Mouse (Mus musculus) liver, embryonic 11.5 days (tissue): ENCODE results near the gene a. TPM values are rescaled to one million over a fixed set of nuclear protein-coding genes. Genes with fewer than 3 reads are reported as not detected.

ENCODE experiments used
- ATAC-seq: fragments of 200-750 bp; cut with Nextera tagmentation; replicated peaks from 2 replicates; pipeline ENCODE4 v1.8.0; 2017; ENCODE audit warnings: moderate number of reproducible peaks, mild to moderate bottlenecking, moderate TSS enrichment, moderate library complexity; ENCODE audit not compliant: low FRiP score
- DNase-seq: peaks from one replicate; pipeline ENCODE4 v3.0.0-alpha.2; 2017; ENCODE audit warnings: low spot score
- H3K27ac ChIP-seq: fragments of 300-500 bp; sonication (generic); 2 replicates; pipeline ENCODE4 v1.5.1; 2014; ENCODE audit warnings: mild to moderate bottlenecking, low read depth, low read length, control low read depth
- H3K27me3 ChIP-seq: fragments of 300-500 bp; sonication (generic); replicated peaks from 2 replicates; pipeline ENCODE4 v1.6.1; 2014; ENCODE audit warnings: low read length, mixed read lengths; ENCODE audit not compliant: control insufficient read depth, insufficient read depth
- H3K36me3 ChIP-seq: fragments of 300-500 bp; sonication (generic); 2 replicates; pipeline ENCODE4 v1.6.1; 2014; ENCODE audit warnings: mild to moderate bottlenecking, low read length, moderate library complexity, mixed read lengths; ENCODE audit not compliant: control insufficient read depth, insufficient read depth
- H3K4me1 ChIP-seq: fragments of 300-500 bp; sonication (generic); replicated peaks from 2 replicates; pipeline ENCODE4 v1.6.1; 2014; ENCODE audit warnings: low read length, mixed read lengths; ENCODE audit not compliant: control insufficient read depth, insufficient read depth
- H3K4me2 ChIP-seq: fragments of 300-500 bp; sonication (generic); 2 replicates; pipeline ENCODE4 v1.6.1; 2014; ENCODE audit warnings: mild to moderate bottlenecking, control low read depth, moderate library complexity
- H3K4me3 ChIP-seq: fragments of 300-500 bp; sonication (generic); 2 replicates; pipeline ENCODE4 v1.5.1; 2014; ENCODE audit warnings: low read depth, low read length, control low read depth
- H3K9ac ChIP-seq: fragments of 300-500 bp; sonication (generic); 2 replicates; pipeline ENCODE4 v1.6.1; 2014; ENCODE audit warnings: low read depth, low read length, control low read depth
- H3K9me3 ChIP-seq: fragments of 300-500 bp; sonication (generic); 2 replicates; pipeline ENCODE4 v1.6.1; 2016; ENCODE audit warnings: low read length, inconsistent platforms, mixed read lengths; ENCODE audit not compliant: control insufficient read depth
- WGBS: fragments of 180-500 bp; shearing (Covaris S2); extraction: QIAGEN DNeasy Blood & Tissue Kit; methylation state at CpG from one replicate; pipeline ENCODE4 v1.1.7; 2014; 5-methylcytosine and 5-hydroxymethylcytosine counted together
- polyA plus RNA-seq: library from polyadenylated mRNA; unstranded; fragments of >200 nt; fragmentation: Nextera tagmentation; extraction: Ambion mirVana; gene quantifications from 2 replicates; pipeline ENCODE4 v1.2.1, GENCODE M21; 2014

a gene
- polyA plus RNA-seq, 1 experiment from 2014 or later: 0.62 TPM

DNA sequence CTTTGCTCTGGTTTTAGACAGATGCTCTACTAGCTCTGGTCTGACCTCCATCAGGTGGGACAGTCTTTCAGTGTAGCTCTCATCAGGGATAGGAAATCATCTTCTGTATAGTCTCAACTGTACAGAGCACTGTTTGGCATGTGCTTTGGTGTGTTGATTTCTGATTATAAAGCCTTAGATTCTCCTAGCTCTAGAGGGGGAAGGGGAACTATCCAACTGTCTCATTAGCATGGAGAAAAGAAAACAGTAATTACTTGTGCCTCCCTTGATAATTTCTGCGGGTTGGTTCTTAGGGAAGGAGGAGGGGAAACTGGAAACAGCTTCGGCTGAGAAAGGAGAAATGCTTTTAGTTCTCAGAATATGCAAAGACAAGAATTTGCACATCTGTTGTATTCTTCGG is 25.9 kb downstream of the a start:
- H3K4me1 ChIP-seq: peaks cover 33% of the 10 kb centered on the region
- WGBS: 57% methylated on average over 3 of the region's 3 CpGs
- no peak overlapping the region for H3K27ac ChIP-seq

DNA sequence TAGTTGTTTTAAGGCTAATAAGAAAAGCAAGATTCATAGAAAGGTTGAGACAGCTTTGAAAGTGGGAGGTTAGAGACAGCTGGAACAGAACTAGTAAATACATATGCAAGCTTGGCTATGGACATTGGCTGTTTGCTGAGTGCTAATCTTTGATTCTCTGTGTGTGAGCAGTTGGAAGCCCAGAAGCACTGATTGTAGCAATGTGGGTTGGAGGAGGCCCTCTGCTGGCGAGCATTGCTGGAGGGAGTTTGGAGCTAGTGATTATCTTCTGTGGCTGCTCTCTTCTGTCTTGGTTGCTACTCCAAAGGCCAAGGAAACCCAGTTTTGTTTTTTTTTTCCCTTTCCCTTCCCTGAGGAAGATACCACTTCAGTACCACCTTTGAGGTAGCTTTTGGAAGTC is 26.6 kb downstream of the a start:
- WGBS: 5% methylated on average over 1 of the region's 1 CpGs

More for the DNA sequence above, 25.9 kb downstream of the a start:
- H3K36me3 ChIP-seq: no peaks in the 10 kb centered on the region
- no peak for ATAC-seq
- H3K4me2 ChIP-seq: no peak overlapping the region
- no peak overlapping the region for H3K4me3 ChIP-seq
- H3K9ac ChIP-seq: no peak overlapping the region
- DNase-seq: no peak
- no peaks in the 10 kb centered on the region for H3K27me3 ChIP-seq
- H3K9me3 ChIP-seq: no peaks in the 10 kb centered on the region

DNA sequence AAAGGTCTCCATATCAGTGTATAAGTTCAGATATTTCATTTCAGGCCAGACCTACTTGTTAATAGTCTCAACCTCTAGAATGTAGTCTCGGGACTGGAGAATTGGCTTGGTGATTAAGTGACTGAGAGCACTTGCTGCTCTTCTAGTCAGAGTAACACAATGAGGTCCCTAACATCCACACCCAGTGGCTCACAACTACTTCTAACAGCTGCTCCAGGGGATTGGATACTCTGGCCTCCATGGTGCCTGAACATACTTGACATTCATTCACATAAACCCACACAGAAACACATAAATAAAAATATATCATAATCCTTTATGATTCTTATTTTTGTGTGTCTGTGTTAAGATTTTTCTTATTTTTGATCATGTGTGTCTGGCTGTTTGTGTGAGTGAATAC is 27.4 kb downstream of the a start:
- Histone ChIP-seq H3K4me2 (no peak overlapping the region), H3K4me3 (no peak overlapping the region), H3K4me1 (peaks cover 33% of the 10 kb centered on the region), H3K9me3 (no peaks in the 10 kb centered on the region), H3K27ac (no peak overlapping the region), H3K9ac (no peak overlapping the region), H3K36me3 (0 out of 2 replicates have a peak, but pooled peaks cover 2% of the 10 kb centered on the region), H3K27me3 (no peaks in the 10 kb centered on the region)
- WGBS: 66% methylated on average over 1 of the region's 1 CpGs
- no peak for ATAC-seq
- DNase-seq: no peak

More for the DNA sequence above, 26.6 kb downstream of the a start:
- no peaks in the 10 kb centered on the region for H3K27me3 ChIP-seq
- H3K9ac ChIP-seq: no peak overlapping the region
- H3K36me3 ChIP-seq: 0 out of 2 replicates have a peak, but pooled peaks cover 2% of the 10 kb centered on the region
- H3K27ac ChIP-seq: no peak overlapping the region
- ATAC-seq (no peak), DNase-seq (no peak)
- peaks cover 33% of the 10 kb centered on the region for H3K4me1 ChIP-seq
- H3K9me3 ChIP-seq: no peaks in the 10 kb centered on the region
- H3K4me2 ChIP-seq: no peak overlapping the region
- H3K4me3 ChIP-seq: no peak overlapping the region

DNA sequence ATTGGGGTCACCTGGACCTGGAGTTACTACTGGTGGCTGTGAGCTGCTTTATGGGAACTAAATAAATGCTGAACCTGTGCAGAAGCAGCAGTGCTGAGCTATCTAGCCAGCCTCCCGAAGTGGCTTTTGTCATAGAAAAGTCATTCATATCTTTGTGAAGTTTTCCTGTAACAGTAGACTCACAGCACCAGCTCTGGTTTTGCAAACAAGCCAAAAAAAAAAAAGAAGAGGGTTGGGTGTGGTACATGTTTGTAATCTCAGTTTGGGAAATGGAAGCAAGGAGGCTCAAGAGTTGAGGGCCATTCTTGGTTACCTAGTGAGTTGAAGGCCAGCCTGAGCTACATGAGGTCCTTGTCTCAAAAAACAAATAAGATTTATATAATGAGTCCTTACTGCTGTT is 29.1 kb downstream of the a start:
- no peak for DNase-seq
- Histone ChIP-seq H3K9ac (no peak overlapping the region), H3K36me3 (0 out of 2 replicates have a peak, but pooled peaks cover 2% of the 10 kb centered on the region), H3K4me3 (no peak overlapping the region), H3K4me1 (peaks cover 33% of the 10 kb centered on the region), H3K27ac (no peak overlapping the region), H3K27me3 (no peaks in the 10 kb centered on the region), H3K9me3 (no peaks in the 10 kb centered on the region), H3K4me2 (no peak overlapping the region)
- no peak for ATAC-seq
- 71% methylated on average over 1 of the region's 1 CpGs for WGBS

DNA sequence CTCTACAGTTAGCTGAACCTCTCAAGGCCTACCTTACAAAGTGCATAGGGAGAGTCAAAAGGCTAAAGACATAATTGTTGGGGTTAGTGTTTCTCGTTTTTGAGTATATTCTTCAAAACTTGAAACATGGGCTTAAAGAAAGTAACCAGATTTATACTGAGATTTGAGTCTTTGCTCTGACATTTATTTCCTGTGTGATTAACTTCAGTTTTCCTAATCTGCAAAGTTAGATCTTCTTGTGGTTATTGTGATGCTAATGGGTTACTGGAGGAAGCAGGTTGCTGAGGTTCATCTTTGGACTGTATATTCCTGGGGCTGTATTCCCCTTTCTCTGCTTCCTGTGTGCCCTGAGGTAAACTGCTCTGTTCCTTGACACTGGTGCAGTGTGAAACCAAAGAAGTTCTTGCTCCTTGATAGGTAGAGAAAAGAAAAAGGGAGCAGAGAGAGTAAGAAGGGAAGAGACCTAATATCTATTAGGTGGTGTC is 34.9 kb downstream of the a start:
- WGBS: 84% methylated on average over 1 of the region's 1 CpGs
- DNase-seq: no peak
- Histone ChIP-seq H3K9ac (no peak overlapping the region), H3K4me1 (peaks cover 10% of the 10 kb centered on the region), H3K4me2 (no peak overlapping the region), H3K4me3 (no peak overlapping the region), H3K36me3 (0 out of 2 replicates have a peak, but pooled peaks cover 2% of the 10 kb centered on the region), H3K27ac (no peak overlapping the region), H3K9me3 (no peaks in the 10 kb centered on the region), H3K27me3 (no peaks in the 10 kb centered on the region)
- no peak for ATAC-seq

DNA sequence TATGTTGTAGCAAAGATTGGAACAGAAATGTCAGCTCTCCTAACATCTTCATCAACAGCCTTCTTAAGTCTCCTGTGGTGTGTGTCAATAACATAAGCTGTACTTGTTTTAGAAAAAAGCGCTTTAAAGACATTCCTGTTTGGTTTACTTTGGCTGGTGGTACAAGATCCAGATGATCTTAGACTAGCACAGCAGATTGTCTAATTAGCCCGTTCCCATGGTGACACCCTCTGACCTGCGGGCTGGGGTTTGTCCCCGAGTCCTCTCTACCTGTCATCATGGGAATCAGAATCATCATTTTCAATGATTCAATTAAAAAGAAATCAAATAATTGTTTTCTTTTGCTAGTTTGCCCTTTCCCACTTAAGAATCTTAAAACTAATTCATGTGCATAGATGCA is 36.3 kb downstream of the a start:
- Histone ChIP-seq H3K27ac (no peak overlapping the region), H3K4me3 (no peak overlapping the region), H3K9ac (no peak overlapping the region), H3K4me2 (no peak overlapping the region), H3K36me3 (0 out of 2 replicates have a peak, but pooled peaks cover under 1% of the 10 kb centered on the region), H3K9me3 (no peaks in the 10 kb centered on the region), H3K27me3 (no peaks in the 10 kb centered on the region), H3K4me1 (peaks cover 19% of the 10 kb centered on the region)
- WGBS: 85% methylated on average over 4 of the region's 4 CpGs
- ATAC-seq (no peak), DNase-seq (no peak)

DNA sequence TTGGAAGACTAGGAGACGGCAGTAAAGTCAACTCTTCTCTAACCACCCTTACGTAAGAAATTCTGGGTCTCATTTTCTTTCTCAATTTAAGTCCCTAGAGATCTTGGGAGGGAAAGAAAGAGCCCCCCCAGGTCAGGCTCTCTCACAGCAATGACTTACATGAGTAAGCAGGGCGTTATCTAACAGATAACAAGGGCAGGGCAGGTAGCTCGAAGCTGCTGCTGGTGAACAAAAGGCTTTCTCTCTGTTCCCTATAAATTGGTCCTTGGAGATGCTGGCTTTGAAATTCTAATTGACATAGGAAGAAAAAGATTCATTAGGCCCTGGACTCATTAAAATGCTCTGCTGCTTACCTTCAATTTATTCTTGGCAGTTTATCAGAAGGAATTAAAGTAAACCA is 41.3 kb downstream of the a start:
- peaks cover 6% of the 10 kb centered on the region; the same call in 1 of the 2 replicates for H3K36me3 ChIP-seq
- ATAC-seq: no peak
- no peaks in the 10 kb centered on the region for H3K27me3 ChIP-seq
- H3K27ac ChIP-seq: no peak overlapping the region
- H3K4me1 ChIP-seq: peaks cover 25% of the 10 kb centered on the region
- H3K4me3 ChIP-seq: no peak overlapping the region
- H3K9ac ChIP-seq: no peak overlapping the region
- peak overlapping the region; percentile 15; the same call in 1 of the 2 replicates for H3K4me2 ChIP-seq
- WGBS: 51% methylated on average over 4 of the region's 4 CpGs
- DNase-seq: no peak
- H3K9me3 ChIP-seq: no peaks in the 10 kb centered on the region

DNA sequence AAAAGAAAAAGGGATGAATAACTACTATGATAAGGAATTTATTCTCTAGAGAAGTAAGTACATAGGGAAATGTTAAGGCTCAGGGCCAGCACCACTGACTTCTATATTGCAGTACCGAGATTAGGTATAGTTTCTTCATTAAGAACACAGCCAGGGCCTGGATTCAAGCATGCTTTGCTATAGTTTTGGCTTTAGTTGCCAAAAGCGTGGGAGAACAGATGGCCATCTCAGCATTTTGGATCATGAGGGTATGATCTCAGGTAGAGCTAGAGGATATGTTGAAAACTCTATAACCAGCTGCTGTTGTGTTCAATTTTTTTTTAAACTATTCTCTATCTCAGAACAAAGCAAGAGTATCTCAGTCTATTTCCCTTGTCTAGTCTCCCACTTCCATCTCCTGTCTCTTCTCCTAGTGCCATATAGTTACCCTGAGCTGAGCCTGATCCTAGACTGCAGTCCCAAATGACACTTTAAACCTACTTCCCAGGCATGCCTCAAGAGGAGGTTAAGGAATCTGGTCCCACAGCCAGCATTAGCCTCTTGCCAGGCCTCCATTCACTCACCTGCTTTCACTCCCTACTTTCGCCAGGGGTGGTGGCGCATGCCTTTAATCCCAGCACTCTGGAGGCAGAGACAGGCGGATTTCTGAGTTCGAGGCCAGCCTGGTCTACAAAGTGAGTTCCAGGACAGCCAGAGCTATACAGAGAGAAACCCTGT is 43.1 kb downstream of the a start:
- Histone ChIP-seq H3K9me3 (no peaks in the 10 kb centered on the region), H3K4me2 (no peak overlapping the region), H3K27ac (no peak overlapping the region), H3K4me3 (no peak overlapping the region), H3K36me3 (peaks cover 6% of the 10 kb centered on the region; the same call in 1 of the 2 replicates), H3K27me3 (no peaks in the 10 kb centered on the region), H3K4me1 (peaks cover 25% of the 10 kb centered on the region), H3K9ac (no peak overlapping the region)
- no peak for DNase-seq
- 95% methylated on average over 6 of the region's 6 CpGs for WGBS
- ATAC-seq: no peak

DNA sequence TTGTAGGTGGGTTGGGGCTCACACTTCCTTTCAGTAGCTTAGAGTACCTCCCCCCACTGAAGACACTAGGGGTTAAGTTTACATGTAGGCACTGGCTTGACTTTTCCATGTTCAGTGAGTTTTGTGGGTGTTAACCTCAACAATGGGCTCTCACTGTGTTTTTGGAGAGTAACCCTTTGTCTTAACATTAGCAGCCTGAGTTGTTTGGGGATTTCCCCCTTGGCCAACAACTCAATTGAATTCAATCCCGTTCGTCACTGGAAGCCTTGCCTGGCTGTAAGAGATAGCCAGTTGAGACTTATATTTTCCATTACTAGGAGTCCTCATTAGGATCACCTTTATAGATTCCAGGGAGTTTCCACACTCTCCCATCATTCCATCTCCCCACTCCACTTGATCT is 45.3 kb downstream of the a start:
- ATAC-seq (no peak), DNase-seq (no peak)
- H3K27ac ChIP-seq: no peak overlapping the region
- peaks cover 6% of the 10 kb centered on the region; the same call in 1 of the 2 replicates for H3K36me3 ChIP-seq
- WGBS: 86% methylated on average over 2 of the region's 2 CpGs
- no peak overlapping the region for H3K4me2 ChIP-seq
- H3K27me3 ChIP-seq: no peaks in the 10 kb centered on the region
- H3K4me3 ChIP-seq: no peak overlapping the region
- no peaks in the 10 kb centered on the region for H3K9me3 ChIP-seq
- no peak overlapping the region for H3K9ac ChIP-seq
- H3K4me1 ChIP-seq: peaks cover 18% of the 10 kb centered on the region
